Mouse (Mus musculus) erythroblast, adult 5-6 weeks (primary cell): ENCODE data around the gene Bcl6. TPM values are rescaled to one million over a fixed set of nuclear protein-coding genes. Genes with fewer than 3 reads are reported as not detected.

Experiments used
- ATAC-seq: replicated peaks from 2 replicates; pipeline ENCODE4 v1.8.0; 2016; ENCODE audit warnings: moderate number of reproducible peaks, mild to moderate bottlenecking, moderate TSS enrichment, inconsistent platforms; ENCODE audit not compliant: poor library complexity, low FRiP score, severe bottlenecking
- total RNA-seq, 2 experiments: library from RNA; stranded (forward) in 1 of 2; stranded (reverse) in 1 of 2; fragments of 150-400 nt in 1 of 2; fragments of 200-764, 138-1000 nt in 1 of 2; gene quantifications; 2 replicates each; pipeline versions ENCODE4 v1.2.3 to v1.2.4; 2015 to 2017; ENCODE audit warnings: low replicate concordance in 2 of 2

The Bcl6 gene
- total RNA-seq, 2 experiments from 2014 or later, result 3.7 to 7.9 TPM

DNA sequence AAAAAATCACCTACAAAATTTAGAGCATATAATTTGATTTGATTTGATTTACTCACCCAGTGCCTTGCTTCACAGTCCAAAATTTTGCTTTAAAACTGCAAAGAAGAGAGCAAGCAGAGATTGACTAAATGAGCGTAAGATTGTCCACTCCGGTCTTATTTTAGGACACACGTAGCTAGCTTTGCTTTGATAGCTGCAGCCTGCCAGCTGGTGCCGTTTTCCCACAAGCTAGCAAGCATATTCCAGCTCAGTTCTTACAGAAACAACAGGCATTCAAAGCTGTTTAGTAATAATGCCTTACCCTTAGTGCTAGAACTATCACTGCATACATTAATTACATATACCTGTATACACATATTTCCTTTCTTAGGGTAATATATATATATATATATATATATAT lies 10.2 kb downstream of the Bcl6 start:
- no peak for ATAC-seq

DNA sequence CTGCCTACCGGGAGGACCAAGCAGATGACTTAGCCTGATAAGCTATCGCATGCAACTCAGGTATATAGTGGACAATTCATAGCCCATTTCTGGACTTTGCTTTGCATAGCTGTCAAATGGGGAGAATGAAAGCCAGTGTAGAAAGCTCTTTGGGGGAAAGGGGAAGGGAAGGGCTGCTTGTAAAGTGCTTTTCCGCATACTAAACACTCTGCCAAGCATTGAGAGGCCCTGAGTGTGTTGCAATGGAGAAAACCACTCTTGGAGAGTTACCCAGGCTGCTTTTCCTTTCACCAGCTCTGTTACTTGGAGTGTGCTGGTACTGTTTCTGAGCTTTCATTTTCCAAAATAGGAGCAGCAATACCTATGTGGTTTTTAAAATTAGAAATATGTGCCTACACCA lies 10.9 kb downstream of the Bcl6 start:
- ATAC-seq, result no peak

DNA sequence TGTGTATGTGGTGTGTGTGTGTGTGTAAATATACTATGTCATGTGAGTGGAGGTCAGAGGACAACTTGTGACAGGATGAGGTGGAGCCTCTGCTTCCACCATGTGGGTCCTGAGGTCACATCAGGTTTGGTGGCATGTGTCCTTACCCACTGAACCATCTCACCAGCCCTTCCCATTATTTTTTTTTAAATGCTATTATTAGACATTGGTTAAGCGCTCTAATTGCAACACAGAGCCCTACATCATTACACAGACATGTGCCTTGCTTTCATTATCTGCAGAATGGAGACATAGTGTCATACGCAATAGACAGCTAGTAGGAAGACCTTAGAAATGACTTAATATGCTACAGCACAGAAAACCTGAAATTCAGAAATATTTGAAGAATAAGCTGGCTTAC lies 12.5 kb downstream of the Bcl6 start:
- ATAC-seq, result no peak

DNA sequence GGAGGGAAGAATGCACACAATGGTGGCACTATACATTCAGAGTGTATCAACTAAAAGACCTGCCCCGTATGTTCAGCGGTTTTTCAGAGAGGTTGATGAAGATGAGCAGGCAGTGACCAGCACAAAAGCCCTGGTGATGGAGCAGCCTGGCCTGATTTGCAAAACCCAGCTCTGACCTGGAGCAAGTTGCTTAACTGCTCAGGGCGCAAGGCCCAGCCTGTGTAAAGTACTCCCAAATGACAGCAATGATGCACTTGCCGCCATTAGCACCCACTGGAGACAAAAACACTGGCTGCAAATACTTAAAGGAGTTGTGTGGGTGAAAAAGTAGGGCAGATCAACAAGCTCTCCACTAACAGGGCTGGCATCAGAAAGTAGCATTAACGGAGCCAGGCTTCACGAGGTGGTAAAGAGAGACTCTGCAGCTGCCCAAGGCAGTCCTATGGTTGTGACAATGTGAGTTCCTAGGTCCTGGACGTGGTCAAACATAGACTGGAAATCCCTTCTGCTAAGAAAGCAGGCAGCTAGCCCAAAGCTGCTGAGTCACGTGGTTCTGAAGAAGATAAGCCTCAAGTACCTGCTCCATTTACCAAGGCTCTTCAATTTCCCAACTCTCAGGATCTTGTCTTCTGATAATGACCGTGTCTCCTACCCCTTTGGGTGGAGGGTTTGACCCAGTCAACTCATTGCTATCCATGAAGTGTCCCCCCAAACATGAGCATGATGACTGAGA lies 14.9 kb downstream of the Bcl6 start:
- ATAC-seq, result no peak

DNA sequence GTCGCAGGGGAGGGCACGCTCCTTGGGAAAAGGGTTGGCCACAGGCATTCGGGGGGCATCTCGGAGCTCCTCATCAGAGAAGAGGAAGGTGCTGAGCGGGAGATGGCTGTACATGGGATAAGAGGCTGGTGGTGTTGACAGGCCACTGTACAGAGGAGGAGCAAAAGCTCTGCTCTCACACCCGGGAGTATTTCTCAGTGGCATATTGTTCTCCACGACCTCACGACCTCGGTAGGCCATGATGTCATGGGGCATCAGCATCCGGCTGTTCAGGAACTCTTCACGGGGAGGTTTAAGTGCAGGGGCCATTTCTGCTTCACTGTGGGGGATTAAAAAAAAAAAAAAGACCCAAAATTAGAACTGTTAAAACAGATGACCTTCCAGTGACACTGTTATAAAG lies 15.8 kb downstream of the Bcl6 start:
- ATAC-seq, result no peak

DNA sequence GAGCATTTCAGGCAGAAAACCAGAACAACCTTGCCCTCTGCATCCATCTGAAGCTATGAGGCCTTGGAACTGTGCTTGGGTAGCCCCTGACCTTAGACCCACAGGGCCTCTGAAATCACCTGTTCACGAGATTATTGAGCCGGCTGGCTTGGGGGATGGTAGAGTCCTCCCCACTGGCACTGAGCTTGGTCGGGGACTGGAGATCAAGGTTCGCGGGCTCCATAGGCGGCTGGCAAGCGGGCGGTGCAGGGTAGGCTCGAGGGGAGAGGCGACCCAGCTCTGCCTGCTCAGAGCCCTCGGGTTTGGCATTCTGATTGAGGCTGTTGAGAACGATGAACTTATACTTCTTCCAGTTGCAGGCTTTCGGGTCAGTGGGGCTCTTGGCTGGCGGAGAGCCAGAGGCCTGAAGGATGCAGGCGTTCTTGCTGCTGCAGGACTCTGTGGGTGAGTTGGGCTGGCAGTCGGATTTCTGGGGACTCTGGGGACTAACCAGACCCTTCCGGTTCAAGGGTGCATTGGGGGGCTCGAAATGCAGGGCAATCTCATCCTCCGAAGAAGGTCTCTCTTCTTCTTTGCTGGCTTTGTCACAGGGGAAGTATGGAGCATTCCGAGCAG lies 16.4 kb downstream of the Bcl6 start:
- ATAC-seq, result no peak

DNA sequence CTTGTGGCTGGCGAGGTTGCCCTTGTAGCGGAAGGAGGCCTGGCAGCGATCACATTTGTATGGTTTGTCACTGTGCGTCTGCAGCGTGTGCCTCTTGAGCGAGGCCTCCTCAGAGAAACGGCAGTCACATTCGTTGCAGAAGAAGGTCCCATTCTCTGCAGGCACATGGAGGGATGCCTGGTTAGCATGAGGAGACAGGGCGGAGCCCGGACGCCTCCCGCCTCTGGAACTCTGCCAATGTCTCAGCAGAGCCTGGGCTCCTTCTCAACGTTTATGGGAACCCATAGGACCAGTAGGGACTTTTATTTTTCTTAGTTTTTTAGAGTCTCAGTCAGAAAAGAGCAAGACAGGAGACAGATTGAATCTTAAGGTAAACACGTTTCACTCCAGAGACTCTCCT lies 18.7 kb downstream of the Bcl6 start:
- no peak for ATAC-seq

DNA sequence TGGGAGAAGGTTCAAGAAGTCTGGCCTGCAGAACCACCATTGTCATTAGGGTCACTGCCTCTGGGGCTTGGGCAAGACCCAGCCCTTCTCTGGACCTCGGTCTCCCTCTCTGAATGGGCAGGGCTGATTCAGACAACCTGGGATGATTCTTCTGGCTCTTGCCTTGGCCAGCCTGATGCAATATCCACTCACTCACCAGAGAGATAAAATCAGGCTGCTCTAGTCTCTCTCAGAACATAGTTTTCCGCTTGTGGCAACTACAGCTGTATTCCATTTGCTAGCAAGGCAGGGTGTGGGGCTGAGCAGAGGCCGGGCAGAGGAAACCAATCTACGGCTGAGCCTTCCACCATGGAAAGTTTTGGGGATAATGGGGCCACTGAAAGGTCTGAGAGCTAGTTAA lies 19.8 kb downstream of the Bcl6 start:
- no peak for ATAC-seq

DNA sequence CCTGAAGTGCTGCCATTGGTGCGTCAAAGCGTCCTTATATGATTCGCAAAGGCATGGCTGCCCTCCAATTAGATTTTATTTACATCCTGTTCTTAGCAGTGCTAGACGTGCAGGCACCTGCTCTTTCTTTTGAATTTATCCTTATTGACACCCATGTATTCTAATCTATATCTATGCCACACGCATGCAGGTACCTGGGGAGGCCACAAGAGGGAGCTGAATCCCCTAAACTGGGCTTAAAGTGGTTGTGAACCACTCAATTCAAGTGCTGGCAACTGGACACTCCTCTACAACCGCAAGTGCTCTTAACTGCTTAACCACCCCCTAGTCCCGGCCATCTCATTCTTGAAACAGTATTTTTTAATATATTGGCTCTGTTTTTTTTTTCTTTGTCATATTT lies 21.4 kb downstream of the Bcl6 start:
- peak; percentile 76 for ATAC-seq

DNA sequence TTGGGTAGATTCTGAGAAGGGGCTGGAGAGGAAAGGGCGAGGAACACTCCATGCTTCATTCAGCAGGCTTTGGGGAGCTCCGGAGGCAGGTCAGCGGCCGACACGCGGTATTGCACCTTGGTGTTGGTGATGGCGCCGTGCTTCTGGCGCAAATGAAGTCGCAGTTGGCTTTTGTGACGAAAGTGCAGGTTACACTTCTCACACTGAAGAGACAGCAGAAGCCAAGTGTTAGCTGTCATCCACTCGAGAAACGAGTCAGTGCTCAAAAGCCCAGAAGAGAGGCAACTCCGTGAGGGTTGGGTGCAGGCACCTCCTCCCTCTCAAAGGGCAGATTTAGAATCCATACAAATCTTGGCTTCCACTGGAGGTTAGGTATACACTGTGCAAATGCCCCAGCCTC lies 22.6 kb downstream of the Bcl6 start:
- no peak for ATAC-seq

DNA sequence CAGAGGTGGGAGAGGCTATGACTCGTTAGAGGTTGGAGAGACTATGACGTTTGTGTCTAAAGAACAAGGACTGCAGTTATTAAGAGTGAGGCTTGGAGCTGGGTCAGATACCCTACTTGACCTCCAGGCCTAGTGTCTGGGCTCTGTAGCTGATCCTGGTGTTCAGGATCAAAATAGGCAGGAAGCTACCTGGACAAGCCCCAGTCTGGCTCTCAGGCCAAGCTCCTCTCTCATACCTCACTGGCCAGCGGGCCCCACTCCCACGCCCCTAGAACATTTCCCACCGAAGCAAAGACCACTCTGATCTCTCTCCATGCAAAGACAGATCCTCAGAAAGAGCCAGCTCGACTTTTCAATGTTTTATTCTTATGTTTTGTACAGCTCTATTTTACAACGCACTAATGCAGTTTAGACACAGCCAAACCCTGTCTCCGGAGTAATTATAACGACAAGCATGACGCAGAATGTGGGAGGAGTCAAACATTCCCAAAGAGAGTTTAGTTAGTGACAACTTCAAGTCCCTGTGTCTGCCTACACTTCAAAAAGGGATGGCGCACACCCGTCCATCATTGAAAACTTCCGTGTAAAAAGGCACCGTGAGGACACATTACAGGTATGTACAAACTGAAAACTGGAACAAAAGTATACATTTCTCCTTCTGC lies 23.8 kb downstream of the Bcl6 start:
- ATAC-seq, result no peak

DNA sequence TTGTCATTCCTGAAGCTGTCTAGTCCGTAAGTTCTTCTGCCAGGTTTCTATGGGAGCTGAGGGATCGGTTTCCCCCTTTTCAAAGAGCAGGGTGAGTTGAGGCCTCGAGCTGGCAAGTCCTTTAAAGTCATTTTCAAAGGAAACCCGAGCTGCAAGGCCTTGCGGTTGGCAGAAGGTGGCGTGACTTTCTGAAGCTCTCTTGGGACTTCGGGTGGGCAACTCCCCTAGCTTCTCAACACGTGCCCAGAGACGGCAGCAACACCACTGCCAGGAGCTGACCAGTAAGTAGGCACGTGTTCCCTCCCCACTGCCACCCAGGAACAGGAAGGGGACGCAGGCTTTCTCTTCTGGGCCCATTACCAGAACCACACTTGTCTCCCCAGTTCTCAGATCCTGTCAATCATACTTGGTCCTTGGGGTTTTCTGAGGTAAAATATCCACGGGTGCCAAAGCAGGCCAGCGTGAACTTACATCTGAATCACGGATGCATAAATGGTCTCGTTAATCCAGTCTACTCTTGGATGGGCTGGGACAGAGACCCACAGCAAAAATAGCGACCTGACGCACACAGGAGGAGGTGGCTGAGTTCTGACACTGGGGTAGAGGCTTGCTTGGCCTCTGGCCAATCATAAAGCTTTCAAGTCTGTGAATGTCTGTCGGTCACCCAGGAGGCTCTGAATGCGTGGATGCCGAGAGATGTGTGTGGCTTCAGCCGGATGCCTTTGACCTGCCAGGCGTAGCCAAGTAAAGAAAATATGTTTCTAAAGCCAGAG lies 24.6 kb downstream of the Bcl6 start:
- no peak for ATAC-seq

DNA sequence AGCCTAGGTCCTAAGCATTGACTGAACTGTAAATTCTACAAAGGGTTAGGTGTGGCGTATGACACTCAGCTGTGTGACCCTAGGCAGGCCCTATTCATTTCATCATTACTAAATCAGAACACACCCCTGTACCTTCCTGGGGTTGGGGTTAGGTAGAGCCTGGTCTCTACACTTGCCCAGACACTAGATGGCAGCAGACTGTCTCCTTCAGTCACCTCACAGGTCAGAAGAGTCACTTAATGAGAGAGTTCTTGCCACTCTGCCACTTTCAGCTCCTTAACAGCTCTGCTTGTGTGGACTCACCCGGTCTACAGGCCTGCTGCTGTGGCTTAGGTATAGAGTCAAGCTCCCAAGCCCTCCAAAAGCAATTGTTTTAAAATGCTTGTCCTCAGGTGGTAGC lies 26.3 kb downstream of the Bcl6 start:
- no peak for ATAC-seq

DNA sequence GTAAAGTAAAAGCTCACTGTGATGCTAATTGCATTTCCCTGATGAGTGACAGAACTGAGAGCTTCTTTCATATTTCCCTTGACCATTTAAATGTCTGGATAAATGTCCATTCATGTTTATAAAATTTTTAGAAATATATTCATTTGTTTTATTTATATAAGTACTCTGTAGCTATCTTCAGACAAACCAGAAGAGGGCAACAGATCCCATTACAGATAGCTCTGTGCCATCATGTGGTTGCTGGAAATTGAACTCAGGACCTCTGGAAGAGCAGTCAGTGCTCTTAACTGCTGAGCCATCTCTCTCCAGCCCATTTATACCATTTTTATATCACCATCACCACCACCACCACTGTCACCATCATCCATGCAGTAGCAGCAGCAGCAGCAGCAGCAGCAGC lies 29.7 kb downstream of the Bcl6 start:
- no peak for ATAC-seq

DNA sequence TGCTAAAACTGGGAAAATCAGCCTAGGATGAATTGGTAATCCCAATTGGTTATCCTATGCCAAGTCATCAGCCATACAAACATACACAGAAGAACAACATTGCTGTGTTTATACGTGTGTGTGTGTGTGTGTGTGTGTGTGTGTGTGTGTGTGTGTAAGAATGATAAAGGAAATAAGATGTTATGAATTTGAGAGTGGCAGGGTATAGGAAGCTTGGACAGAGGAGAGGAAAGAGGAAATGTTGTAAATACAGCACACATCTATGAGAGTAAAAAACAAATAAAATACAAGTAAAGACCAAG lies 34.7 kb downstream of the Bcl6 start:
- ATAC-seq, result no peak

DNA sequence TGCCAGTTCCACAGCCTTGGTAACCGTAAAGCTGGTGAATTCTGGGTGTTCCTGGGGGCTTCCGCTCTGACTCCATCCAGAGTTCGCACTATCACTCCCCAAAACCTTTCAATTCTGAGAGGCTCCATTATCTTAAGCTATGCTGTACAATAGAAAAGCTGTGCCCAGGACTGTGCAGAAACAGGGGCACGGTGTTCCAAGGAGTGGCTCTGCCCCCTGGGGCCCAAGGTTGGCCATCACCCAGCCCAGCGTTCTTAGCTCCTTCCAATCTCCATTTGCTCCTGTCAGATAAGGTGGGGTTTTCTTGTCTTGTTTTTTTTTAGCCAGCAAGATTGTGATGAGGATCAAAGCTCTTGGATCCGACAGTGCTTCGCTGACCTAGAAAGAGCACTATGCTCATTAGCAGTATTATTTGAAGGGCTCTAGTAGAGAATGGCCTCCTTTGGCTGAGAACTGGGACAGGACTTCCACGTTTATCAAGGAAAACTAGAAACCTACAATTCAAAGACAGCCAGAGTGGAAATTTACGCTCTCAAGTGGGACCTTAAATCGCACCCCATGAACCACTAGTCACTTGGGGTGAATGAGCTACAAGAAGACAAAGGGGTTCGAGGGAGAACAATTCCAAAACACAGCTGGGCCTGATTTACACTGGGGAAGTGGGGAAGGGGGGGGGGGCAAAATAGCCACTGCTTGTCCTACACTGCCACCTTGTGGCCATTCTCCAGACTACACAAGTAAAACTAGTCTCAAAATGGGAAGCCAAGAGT lies 35.3 kb downstream of the Bcl6 start:
- ATAC-seq, result no peak

DNA sequence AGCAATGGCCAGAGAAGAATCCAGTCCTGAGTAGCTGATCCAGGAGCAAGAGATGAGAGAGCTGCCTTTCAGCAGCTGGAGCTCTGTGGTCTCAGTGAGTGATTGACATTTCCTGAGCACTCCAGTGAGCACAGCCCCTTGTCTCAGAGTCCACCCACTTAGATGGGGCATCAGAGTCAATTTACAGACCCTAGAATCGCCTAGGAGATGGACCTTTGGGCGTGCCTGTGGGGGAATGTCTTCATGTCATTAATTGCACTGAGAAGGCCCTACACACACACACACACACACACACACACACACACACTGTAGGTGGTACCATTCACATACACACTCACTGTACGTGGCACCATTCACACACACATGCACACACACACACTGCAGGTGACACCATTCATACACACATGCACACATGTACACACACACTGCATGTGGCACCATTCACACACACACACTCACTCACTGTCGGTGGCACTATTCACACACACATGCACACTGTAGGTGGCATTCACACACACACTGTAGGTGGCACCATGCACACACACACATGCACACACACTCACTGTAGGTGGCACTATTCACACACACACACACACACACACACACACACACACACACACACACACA lies 36.4 kb downstream of the Bcl6 start:
- ATAC-seq, result no peak

DNA sequence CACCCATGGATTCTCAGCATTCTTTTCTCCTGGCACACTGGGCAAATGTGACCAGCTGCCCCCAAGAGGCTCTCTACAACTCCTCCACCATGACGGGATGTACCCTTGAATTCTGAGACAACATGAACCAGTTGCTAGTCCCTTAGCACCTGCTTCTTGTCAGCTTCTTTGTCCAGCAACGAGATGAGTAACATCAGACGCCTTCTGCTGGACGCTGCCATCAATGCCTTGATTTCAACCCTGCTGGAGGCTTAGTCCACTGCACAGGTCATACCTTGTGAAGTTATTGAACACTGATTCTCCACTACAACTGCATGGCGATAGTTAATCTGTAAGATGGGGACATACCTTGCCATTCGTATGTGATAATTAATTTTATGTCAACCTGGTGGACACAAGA lies 41.0 kb downstream of the Bcl6 start:
- ATAC-seq, result no peak

DNA sequence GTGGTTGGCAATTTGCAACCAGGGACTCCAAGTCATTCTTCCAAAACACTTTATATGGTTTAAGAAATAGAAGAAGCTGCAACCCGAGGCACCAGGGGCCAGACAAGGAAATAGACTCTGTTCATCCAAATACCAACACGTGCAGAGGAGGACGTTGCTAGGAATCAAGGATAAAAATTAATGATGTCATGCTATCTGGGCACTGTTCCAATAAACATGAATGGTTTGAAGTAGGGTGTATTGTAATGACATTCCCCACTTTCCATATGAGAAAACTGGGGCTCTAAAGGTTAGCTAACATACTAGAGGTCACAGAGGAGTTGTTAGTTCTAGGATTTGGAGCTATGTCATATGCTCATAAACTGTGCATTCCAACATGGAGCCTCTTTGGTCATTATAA lies 43.9 kb downstream of the Bcl6 start:
- ATAC-seq, result no peak

DNA sequence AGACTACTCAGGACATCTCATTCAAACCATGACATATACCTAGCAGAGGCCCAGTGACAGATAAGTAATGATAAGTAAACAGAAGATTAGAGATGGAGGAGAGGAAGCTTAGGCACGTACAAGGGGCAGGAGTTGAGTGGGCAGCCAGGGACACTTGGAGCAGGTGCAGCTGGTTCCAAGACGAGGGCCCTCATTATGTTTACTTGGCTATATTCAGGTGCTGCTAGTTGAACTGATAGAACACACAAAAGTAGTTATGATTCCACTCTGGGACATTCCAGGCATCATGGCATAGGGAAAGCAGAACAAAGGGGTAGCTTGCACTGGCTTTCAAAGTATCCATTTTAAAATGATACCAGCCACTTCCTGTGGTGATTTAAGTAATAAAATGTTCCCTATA lies 54.3 kb downstream of the Bcl6 start:
- ATAC-seq, result no peak
